Mouse (Mus musculus): ENCODE data around the gene Olfr709-ps1. TPM values are rescaled to one million over a fixed set of nuclear protein-coding genes. Genes with fewer than 3 reads are reported as not detected.
"Not testable (repeated sequence)": the region's sequence is repeated elsewhere in the genome, so short reads cannot be mapped to it uniquely, and the experiment has no call there.

Olfr709-ps1 gene
- total RNA-seq (2021): not detected

DNA sequence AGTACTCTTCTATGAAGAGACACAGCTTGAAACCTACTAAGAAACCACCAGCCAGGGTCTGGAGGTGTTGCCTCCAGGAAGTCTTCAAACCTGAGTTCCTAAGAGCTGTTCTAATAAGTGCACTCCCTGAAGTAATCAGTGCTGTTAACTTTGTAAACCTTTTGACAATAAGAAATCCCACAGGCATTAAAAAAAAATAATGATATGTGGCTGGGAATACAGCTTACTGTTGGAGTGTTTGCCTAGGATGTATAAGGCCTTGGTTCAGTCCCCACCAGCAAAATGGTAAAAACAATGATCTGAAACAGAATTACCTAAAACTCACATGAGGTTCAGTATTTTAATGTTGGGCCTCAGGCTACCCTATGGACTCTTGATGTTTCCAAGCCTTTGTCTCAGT lies at the start of gene Olfr709-ps1:
Gene Olfr709-ps1, minus strand, starts transcription at position 101 of the 400 bp plus-strand sequence.
- intact Hi-C loops (cut with DNase I): no loop called here
- DNase-seq: no peak

GRCm38 (mm10) chr7:106975353-106975752 lies 43.3 kb upstream of the Olfr709-ps1 start, which contains the start of gene Olfr711:
Gene Olfr711 (minus strand): TSS chr7:106975453.
- intact Hi-C loops (cut with DNase I): no loop called here
- no peak for DNase-seq

DNA sequence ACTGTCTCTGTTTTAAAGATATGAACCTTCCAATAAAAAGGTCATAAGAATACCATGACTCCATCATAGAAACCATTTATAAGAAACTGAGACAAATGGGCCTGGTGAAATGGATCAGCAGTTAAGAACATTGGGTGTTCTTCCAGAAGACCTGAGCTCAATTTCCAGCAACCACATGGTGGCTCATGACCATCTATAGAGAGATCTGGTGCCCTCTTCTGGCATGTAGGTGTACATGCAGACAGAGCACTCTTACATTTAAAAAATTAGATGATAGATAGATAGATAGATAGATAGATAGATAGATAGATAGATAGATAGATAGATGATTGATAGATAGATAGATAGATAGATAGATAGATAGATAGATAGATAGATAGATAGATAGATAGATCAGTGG lies 35.5 kb upstream of the Olfr709-ps1 start:
- DNase-seq; intact Hi-C loops (cut with DNase I): not testable (repeated sequence)

DNA sequence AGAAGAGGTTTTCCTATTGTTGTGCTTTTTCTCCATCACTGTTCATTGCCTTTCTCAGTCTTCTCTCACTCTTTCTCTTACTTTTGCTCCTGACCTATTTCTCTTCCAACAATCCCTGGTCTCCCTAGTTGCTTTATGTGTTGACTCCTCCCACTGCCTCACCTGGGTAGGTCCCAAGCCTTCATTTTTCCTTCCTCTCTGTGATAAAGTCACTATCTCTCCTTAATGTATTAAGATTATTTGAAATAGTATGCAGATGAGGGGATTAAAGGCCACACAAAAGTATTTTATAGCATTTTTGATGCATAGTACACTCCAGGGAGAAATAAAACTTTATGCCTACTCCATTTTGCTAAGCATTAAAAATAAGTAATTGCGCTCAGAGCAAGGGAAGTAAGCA lies 31.8 kb upstream of the Olfr709-ps1 start, which contains the start of gene Olfr6:
Gene Olfr6, minus strand, starts transcription at position 101 of the 400 bp plus-strand sequence.
- no peak for DNase-seq
- intact Hi-C loops (cut with DNase I): no loop called here

DNA sequence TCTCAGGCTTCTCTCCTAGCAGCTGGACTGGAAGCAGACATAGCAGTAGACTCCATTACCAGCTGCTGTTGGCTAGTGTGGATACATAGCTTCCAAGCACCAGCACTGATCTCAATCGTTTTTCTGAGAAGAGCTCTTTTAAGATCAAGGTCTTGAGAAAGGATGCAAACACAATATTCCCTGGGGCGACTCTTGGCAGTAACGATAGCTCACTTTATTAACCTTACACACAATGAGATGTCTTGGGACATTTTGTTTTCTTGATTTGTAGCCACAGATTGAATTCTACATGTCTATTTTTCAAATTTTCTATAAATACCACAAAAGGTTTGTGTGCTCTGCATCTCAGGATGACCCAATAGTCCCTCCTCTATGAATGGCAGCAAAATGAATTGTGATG lies 16.2 kb upstream of the Olfr709-ps1 start, which contains the start of gene Olfr710:
Gene Olfr710, minus strand, starts transcription at position 101 of the 400 bp plus-strand sequence.
- no peak for DNase-seq
- intact Hi-C loops (cut with DNase I): no loop called here

DNA sequence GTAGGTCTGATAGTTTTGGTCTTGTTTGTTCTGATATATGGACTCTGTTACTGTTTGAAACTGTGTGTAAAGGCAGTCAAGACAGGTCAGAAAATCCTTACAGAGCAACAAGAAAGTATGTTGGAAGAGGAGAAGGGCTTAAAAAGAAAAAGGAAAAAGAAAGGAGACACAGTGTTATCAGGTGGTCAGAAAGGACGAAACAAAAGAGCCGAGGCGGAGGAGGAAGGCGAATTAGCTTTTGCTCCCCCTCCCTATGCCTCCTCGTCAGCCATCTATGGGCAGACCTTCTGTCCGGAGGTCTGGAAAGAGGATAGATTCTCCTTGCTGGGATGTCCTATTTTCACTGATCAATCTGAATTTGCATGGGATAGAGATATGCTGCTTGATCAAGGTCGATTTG lies 11.1 kb downstream of the Olfr709-ps1 start:
- DNase-seq; intact Hi-C loops (cut with DNase I): not testable (repeated sequence)

- intact Hi-C loops (cut with DNase I): no loop called here
Measured at GRCm38 (mm10) chr7:106907676-106908075, 24.3 kb downstream of the Olfr709-ps1 start, which contains the start of gene Olfr1532-ps1. Gene Olfr1532-ps1 (plus strand): TSS chr7:106908001.

DNA sequence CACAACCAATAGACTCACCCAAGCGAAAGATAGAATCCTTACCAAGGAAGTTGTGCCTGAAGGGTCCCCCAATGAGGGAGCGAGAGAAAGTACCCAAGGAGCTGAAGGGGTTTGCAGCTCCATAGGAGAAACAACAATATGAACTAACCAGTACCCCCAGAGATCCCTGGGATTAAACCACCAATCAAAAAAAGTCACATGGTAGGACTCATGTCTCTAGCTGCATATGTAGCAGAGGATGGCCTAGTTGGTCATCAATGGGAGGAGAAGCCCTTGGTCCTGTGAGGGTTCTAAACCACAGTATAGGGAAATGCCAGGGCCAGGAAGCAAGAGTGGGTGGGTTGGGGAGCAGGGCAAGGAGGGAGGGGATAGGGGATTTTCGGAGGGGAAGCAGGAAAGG lies 30.9 kb downstream of the Olfr709-ps1 start, which contains the start of gene Olfr707:
Gene Olfr707, minus strand, starts transcription at position 101 of the 400 bp plus-strand sequence.
- DNase-seq; intact Hi-C loops (cut with DNase I): not testable (repeated sequence)

More at GRCm38 (mm10) chr7:106907676-106908075, 24.3 kb downstream of the Olfr709-ps1 start, which contains the start of gene Olfr1532-ps1:
- no peak for DNase-seq

DNA sequence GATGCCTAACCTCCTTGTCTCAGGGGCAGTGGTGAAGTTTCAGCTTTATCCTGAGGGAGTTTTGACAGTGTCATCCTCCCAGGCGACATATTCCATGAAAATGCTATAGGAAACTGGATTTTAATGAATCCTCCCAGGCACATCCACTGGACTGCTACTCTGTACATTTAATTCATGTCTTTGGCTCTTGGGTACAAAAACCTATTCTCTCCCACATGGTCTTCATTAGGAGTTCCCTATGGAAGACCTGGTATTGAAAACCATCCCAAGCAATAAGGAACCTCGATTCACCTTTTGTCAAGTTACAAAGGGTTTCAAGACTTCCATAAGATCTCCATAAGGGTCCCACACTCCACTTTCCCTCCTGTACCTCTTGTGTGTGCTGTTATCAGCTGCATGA lies 44.0 kb downstream of the Olfr709-ps1 start, which contains the start of gene Olfr706:
Gene Olfr706, minus strand, starts transcription at position 101 of the 400 bp plus-strand sequence.
- intact Hi-C loops (cut with DNase I): no loop called here
- DNase-seq: no peak

DNA sequence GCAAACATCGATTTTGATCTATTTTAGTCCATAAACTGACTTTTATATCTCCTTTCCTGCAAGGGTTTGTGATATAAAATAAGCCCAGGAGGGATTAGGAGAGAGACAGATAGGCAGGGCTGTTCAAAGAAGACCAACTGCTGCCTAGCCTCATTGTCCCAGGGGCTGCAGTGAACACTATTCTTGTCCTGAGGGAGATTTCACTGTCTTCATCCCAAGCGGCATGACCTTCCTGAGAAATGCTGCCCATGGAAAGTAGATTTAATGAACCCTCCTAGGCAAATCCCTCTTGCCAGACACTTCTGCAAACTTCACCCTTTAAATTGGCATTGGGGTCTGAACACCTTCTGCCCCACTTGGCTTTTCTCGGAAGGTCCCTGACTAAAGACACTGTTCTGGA lies 55.2 kb downstream of the Olfr709-ps1 start, which contains the start of gene Olfr705:
Gene Olfr705, minus strand, starts transcription at position 101 of the 400 bp plus-strand sequence.
- no peak for DNase-seq
- intact Hi-C loops (cut with DNase I): no loop called here

Other genes with a start within 250 kb of the Olfr709-ps1 start
- gene Olfr694, start 240.4 kb downstream of the Olfr709-ps1 start, total RNA-seq (2021): not detected
- not detected for gene Olfr695, start 215.8 kb downstream of the Olfr709-ps1 start, total RNA-seq (2021)
- gene Olfr697, start 189.8 kb downstream of the Olfr709-ps1 start, total RNA-seq (2021): not detected
- not detected for gene Olfr698, start 176.8 kb downstream of the Olfr709-ps1 start, total RNA-seq (2021)
- not detected for gene Olfr699, start 139.0 kb downstream of the Olfr709-ps1 start, total RNA-seq (2021)
- not detected for gene Olfr700, start 123.4 kb downstream of the Olfr709-ps1 start, total RNA-seq (2021)
- gene Olfr701, start 118.1 kb downstream of the Olfr709-ps1 start, total RNA-seq (2021): not detected
- not detected for gene Olfr702, start 98.3 kb downstream of the Olfr709-ps1 start, total RNA-seq (2021)
- gene Olfr703, start 88.9 kb downstream of the Olfr709-ps1 start, total RNA-seq (2021): not detected
- gene Olfr704, start 69.0 kb downstream of the Olfr709-ps1 start, total RNA-seq (2021): not detected
- not detected for gene Olfr705, start 55.3 kb downstream of the Olfr709-ps1 start, total RNA-seq (2021)
- gene Olfr706, start 44.1 kb downstream of the Olfr709-ps1 start, total RNA-seq (2021): not detected
- not detected for gene Olfr707, start 31.0 kb downstream of the Olfr709-ps1 start, total RNA-seq (2021)
- not detected for gene Olfr1532-ps1, start 24.2 kb downstream of the Olfr709-ps1 start, total RNA-seq (2021)
- gene Olfr710, start 16.1 kb upstream of the Olfr709-ps1 start, total RNA-seq (2021): not detected
- not detected for gene Olfr6, start 31.7 kb upstream of the Olfr709-ps1 start, total RNA-seq (2021)
- not detected for gene Olfr711, start 43.2 kb upstream of the Olfr709-ps1 start, total RNA-seq (2021)
- gene Olfr2, start 73.9 kb upstream of the Olfr709-ps1 start, total RNA-seq (2021): not detected
- not detected for gene Olfr713, start 99.0 kb upstream of the Olfr709-ps1 start, total RNA-seq (2021)
- gene Olfr714, start 138.8 kb upstream of the Olfr709-ps1 start, total RNA-seq (2021): not detected
- gene Olfr17, start 161.0 kb upstream of the Olfr709-ps1 start, total RNA-seq (2021): not detected
- gene Olfr715b, start 178.2 kb upstream of the Olfr709-ps1 start, total RNA-seq (2021): not detected
- not detected for gene Olfr715, start 198.9 kb upstream of the Olfr709-ps1 start, total RNA-seq (2021)
- gene Olfr716, start 206.1 kb upstream of the Olfr709-ps1 start, total RNA-seq (2021): not detected
- gene Nlrp14, start 234.8 kb upstream of the Olfr709-ps1 start, total RNA-seq (2021): not detected

Measured in heart, postnatal 36 days (tissue).